Mouse (Mus musculus) G1E (cell line): ENCODE results near the gene Aff3. TPM values are rescaled to one million over a fixed set of nuclear protein-coding genes. Genes with fewer than 3 reads are reported as not detected.

ENCODE experiments used
- ATAC-seq: 2 replicates; pipeline ENCODE4 v1.8.0; 2016; ENCODE audit warnings: mild to moderate bottlenecking; ENCODE audit not compliant: insufficient number of reproducible peaks, poor library complexity, low FRiP score, severe bottlenecking; ENCODE audit errors: extremely low read depth
- DNase-seq: peaks from one replicate; pipeline ENCODE4 v3.0.0; 2012; ENCODE audit warnings: low spot score
- H3K27me3 ChIP-seq: 2 replicates; pipeline ENCODE4 v1.6.1; 2012; ENCODE audit warnings: mild to moderate bottlenecking, low read length, inconsistent platforms; ENCODE audit not compliant: insufficient read depth
- H3K36me3 ChIP-seq: replicated peaks from 2 replicates; pipeline ENCODE3; 2012; ENCODE audit warnings: mild to moderate bottlenecking, inconsistent platforms
- H3K4me1 ChIP-seq: 2 replicates; pipeline ENCODE4 v1.6.1; 2012; ENCODE audit warnings: low read depth, low read length, inconsistent platforms, mixed read lengths; ENCODE audit not compliant: insufficient read depth
- H3K4me3 ChIP-seq: 2 replicates; pipeline ENCODE4 v1.5.1; 2012; ENCODE audit warnings: low read depth, mild to moderate bottlenecking, inconsistent platforms, low read length, moderate library complexity, mixed read lengths
- H3K9me3 ChIP-seq: replicated peaks from 2 replicates; pipeline ENCODE4 v1.6.1; 2012; ENCODE audit warnings: inconsistent platforms
- CTCF ChIP-seq: IDR thresholded peaks from 2 replicates; pipeline ENCODE4 v1.5.1; 2012; ENCODE audit warnings: low read depth, low read length, inconsistent platforms, mixed read lengths
- GATA1 ChIP-seq: IDR thresholded peaks from 2 replicates; pipeline ENCODE4 v1.6.1; 2012; ENCODE audit warnings: borderline replicate concordance, low read length, inconsistent platforms, mixed read lengths
- GATA2 ChIP-seq: IDR thresholded peaks from 2 replicates; pipeline ENCODE4 v1.6.1; 2012; ENCODE audit warnings: low read depth, low read length, inconsistent platforms, borderline replicate concordance
- POLR2AphosphoS5 ChIP-seq: IDR thresholded peaks from 2 replicates; pipeline ENCODE4 v1.6.1; 2012; ENCODE audit warnings: low read depth, low read length, inconsistent platforms; ENCODE audit not compliant: insufficient replicate concordance
- TAL1 ChIP-seq: conservative IDR thresholded peaks from 2 replicates; pipeline ENCODE4 v1.6.1; 2012; ENCODE audit warnings: low read depth, low read length, inconsistent platforms, mixed read lengths
- polyA plus RNA-seq: library from polyadenylated mRNA; stranded (reverse); fragments of >175 nt; gene quantifications from 2 replicates; pipeline ENCODE4 v1.2.3, GENCODE M21; 2012
- total RNA-seq, 2 experiments: library from RNA; stranded (forward) in 1 of 2; stranded (reverse) in 1 of 2; fragments of 200-1000 nt in 1 of 2; fragments of >200 nt in 1 of 2; fragmentation: Nextera tagmentation in 1 of 2; gene quantifications; 2 replicates each; pipeline ENCODE4 v1.2.3; 2014 to 2017

Aff3 gene
- total and polyA plus RNA-seq, 3 experiments: 2.3 to 6.9 (median 6.3) TPM

DNA sequence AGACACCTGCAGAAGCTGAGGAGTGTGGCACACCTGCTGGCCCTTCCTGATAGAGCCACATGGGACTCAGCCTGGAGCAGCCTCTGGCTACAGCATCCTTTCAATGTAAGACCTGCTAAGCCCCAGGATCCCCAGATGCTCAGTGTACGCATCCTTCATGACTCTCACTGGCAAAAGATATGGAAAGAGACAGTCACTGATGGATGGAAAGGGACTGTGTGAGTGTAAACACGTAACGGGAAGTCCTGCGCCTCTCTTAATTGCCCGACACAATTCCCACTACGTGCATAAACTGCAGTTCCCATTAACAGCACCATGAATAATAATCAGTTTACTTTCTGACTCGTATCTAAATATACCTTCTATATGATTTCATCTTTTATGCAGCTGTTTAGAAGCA lies 275.2 kb downstream of the Aff3 start:
- no peak for ATAC-seq

GRCm38 (mm10) chr1:38388466-38388865 lies 276.3 kb downstream of the Aff3 start:
- DNase-seq (no peak), ATAC-seq (no peak)
- TF ChIP-seq POLR2AphosphoS5: no peak
- no peak for TF ChIP-seq CTCF
- no peak for TF ChIP-seq GATA2
- no peak for TF ChIP-seq TAL1
- no peak for TF ChIP-seq GATA1
- no peak overlapping the region for H3K4me3 ChIP-seq
- no peaks in the 10 kb centered on the region for H3K36me3 ChIP-seq
- no peaks in the 10 kb centered on the region for H3K9me3 ChIP-seq
- no peaks in the 10 kb centered on the region for H3K4me1 ChIP-seq
- no peaks in the 10 kb centered on the region for H3K27me3 ChIP-seq

More for the DNA sequence above, 275.2 kb downstream of the Aff3 start:
- Histone ChIP-seq H3K36me3 (no peaks in the 10 kb centered on the region), H3K27me3 (peaks cover 3% of the 10 kb centered on the region; the same call in 1 of the 2 replicates), H3K4me3 (no peak overlapping the region), H3K4me1 (no peaks in the 10 kb centered on the region), H3K9me3 (no peaks in the 10 kb centered on the region)
- DNase-seq: no peak
- no peak for TF ChIP-seq CTCF
- TF ChIP-seq TAL1: no peak
- TF ChIP-seq GATA2: no peak
- TF ChIP-seq GATA1: no peak
- TF ChIP-seq POLR2AphosphoS5: no peak

- DNase-seq (no peak), ATAC-seq (no peak)
- no peak for TF ChIP-seq CTCF
- TF ChIP-seq TAL1: no peak
- TF ChIP-seq GATA2: no peak
- TF ChIP-seq GATA1: no peak
- TF ChIP-seq POLR2AphosphoS5: no peak
- Histone ChIP-seq H3K9me3 (no peaks in the 10 kb centered on the region), H3K4me1 (no peaks in the 10 kb centered on the region), H3K27me3 (no peaks in the 10 kb centered on the region), H3K36me3 (no peaks in the 10 kb centered on the region), H3K4me3 (no peak overlapping the region)
Measured at GRCm38 (mm10) chr1:38387438-38387837, 277.3 kb downstream of the Aff3 start.

DNA sequence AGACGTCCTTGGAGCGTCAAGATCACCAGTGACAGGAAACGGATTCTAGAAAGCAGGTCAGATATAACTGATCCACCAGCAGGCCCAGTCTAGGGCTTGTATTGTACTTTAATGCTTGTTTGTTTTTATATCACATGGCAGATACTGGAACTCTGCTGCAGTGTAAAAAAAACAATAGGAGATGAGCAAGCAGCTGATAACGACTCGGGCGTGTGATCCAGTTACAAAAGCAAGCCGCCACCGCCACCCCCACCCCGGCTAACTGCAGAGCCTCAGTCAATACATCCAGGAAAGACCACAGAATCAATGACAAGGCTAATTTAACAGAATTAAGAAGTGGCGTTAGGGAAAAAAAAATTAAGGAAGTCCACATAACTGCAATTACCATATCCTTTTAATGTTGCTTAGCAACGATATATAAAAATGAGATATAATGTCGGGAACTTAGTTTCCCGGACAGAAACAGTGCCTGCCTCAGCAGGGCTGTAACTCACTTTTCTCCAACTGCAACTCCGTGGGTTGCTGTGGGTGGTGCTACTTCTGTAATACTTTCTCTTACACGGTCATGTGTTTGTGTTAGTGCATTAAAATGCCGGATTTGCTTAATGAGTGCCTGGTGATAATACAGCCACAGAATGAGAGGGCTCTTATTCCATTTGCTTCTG lies 280.2 kb downstream of the Aff3 start:
- ATAC-seq: no peak
- H3K36me3 ChIP-seq: no peaks in the 10 kb centered on the region

GRCm38 (mm10) chr1:38384010-38384409 lies 280.7 kb downstream of the Aff3 start:
- Histone ChIP-seq H3K36me3 (no peaks in the 10 kb centered on the region), H3K27me3 (no peaks in the 10 kb centered on the region), H3K4me3 (no peak overlapping the region), H3K9me3 (peaks cover 6% of the 10 kb centered on the region), H3K4me1 (no peaks in the 10 kb centered on the region)
- no peak for DNase-seq
- no peak for TF ChIP-seq GATA2
- TF ChIP-seq GATA1: no peak
- TF ChIP-seq TAL1: no peak
- TF ChIP-seq POLR2AphosphoS5: no peak
- TF ChIP-seq CTCF: no peak
- ATAC-seq: no peak

More for the DNA sequence above, 280.2 kb downstream of the Aff3 start:
- Histone ChIP-seq H3K4me1 (no peaks in the 10 kb centered on the region), H3K27me3 (no peaks in the 10 kb centered on the region), H3K4me3 (no peak overlapping the region), H3K9me3 (peaks cover 6% of the 10 kb centered on the region)
- TF ChIP-seq POLR2AphosphoS5 (no peak), GATA1 (no peak), CTCF (no peak), GATA2 (no peak), TAL1 (no peak)
- DNase-seq: no peak

DNA sequence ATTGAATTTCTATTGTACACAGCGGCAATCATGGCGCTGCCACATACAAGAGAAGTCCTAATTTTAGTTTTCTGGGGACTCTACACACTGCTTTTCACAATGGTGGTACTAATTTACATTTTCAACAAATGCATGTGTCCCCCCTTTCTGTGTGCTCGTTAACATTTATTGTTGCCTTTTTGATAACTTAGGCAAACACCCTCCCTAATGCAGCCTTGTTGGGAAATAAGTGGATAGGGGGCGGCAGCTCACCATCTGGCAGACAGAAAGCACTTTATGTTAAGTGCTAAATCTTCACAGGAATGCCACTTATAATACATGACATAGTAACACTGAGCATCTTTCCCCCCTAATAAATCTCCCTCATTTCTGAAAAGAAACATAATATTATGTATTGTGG lies 282.1 kb downstream of the Aff3 start:
- Histone ChIP-seq H3K4me1 (no peaks in the 10 kb centered on the region), H3K27me3 (no peaks in the 10 kb centered on the region), H3K36me3 (no peaks in the 10 kb centered on the region), H3K9me3 (peaks cover 6% of the 10 kb centered on the region), H3K4me3 (no peak overlapping the region)
- TF ChIP-seq CTCF (no peak), POLR2AphosphoS5 (no peak), TAL1 (no peak), GATA1 (no peak), GATA2 (no peak)
- ATAC-seq (no peak), DNase-seq (no peak)
